ENCODE assay signal across 19 mouse cellular contexts in the genomic region with DNA sequence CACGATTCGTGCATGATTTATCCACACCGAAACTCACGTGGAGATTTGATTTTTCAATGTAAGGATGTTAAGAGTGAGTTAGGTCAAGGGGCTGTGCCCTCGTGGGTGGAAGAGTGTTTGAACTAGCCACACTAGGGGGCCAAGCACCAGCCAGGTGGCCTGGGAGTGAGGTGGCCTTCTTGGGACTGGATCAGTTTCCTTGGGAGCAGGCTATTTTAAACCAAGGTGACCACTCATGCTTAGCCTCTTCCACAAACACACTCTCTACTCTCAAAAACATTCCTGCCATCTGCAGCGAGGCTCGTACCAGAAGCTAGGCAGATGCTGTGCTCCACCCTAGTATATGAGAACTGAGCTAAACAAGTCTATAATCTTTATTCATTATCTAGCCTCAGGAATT. TPM values are rescaled to one million over a fixed set of nuclear protein-coding genes. Genes with fewer than 3 reads are reported as not detected.
DNase-seq lines count a peak whose midpoint lies in the region; ATAC-seq lines count a peak whose summit lies in the region.
"Had no signal": no experiment of that assay in that cellular context is flagged by ENCODE, and none has a peak within 500 bp of the region (broad histone marks: within the 10 kb centered on the region; RNA-seq: fewer than 3 reads in every experiment).

No protein-coding gene starts in this region.

- peak; percentile 17; the same call in 1 of the 2 replicates for ATAC-seq in frontal cortex, adult (ENCODE audit: low TSS enrichment)
- ATAC-seq in hindbrain, embryonic 12.5 days (ENCODE audit: low FRiP score), result no peak
- ATAC-seq in limb, embryonic 13.5 days (ENCODE audit: low FRiP score, low read depth), result no peak
- no peak for ATAC-seq in embryonic facial prominence, embryonic 14.5 days (ENCODE audit: low read depth)
- ATAC-seq: activated CD4-positive, CD25-positive, alpha-beta regulatory T cell, adult 4 months; intestine, postnatal 0 days; liver, embryonic 12.5 days; midbrain, embryonic 16.5 days had no signal

- H3K9ac ChIP-seq in hindbrain, embryonic 12.5 days, result no peak overlapping the region
- H3K9ac ChIP-seq in limb, embryonic 13.5 days, result no peak overlapping the region
- peak overlapping the region; percentile 26; the same call in 1 of the 2 replicates for H3K9ac ChIP-seq in embryonic facial prominence, embryonic 14.5 days (ENCODE audit: low read depth, low read length)
- H3K9ac ChIP-seq: liver, embryonic 12.5 days; lung, embryonic 15.5 days had no signal

- no peak overlapping the region for H3K4me3 ChIP-seq in hindbrain, embryonic 12.5 days
- H3K4me3 ChIP-seq in hindbrain, embryonic 10.5 days, result no peak overlapping the region
- no peak overlapping the region for H3K4me3 ChIP-seq in limb, embryonic 13.5 days
- H3K4me3 ChIP-seq in limb, embryonic 10.5 days, result no peak overlapping the region
- H3K4me3 ChIP-seq in embryonic facial prominence, embryonic 14.5 days (ENCODE audit: low read depth, low read length), result 0 out of 2 replicates have a peak overlapping the region, but pooled peaks have one; percentile 4
- H3K4me3 ChIP-seq: forebrain, embryonic 10.5 days; liver, embryonic 12.5 days; lung, embryonic 15.5 days had no signal

- H3K4me2 ChIP-seq in hindbrain, embryonic 12.5 days (replicated peaks), result peak overlapping the region; percentile 45; the same call in 1 of the 2 replicates
- peak overlapping the region; percentile 26; the same call in 1 of the 2 replicates for H3K4me2 ChIP-seq in limb, embryonic 13.5 days (replicated peaks)
- peak overlapping the region; percentile 40 for H3K4me2 ChIP-seq in embryonic facial prominence, embryonic 14.5 days (ENCODE audit: low read depth, low read length)
- H3K4me2 ChIP-seq: liver, embryonic 12.5 days had no signal

- 60% methylated on average over 7 of the region's 7 CpGs for WGBS in hindbrain, embryonic 12.5 days
- 56% methylated on average over 7 of the region's 7 CpGs for WGBS in hindbrain, embryonic 10.5 days
- WGBS in limb, embryonic 13.5 days, result 46% methylated on average over 7 of the region's 7 CpGs
- 62% methylated on average over 7 of the region's 7 CpGs for WGBS in limb, embryonic 10.5 days
- WGBS in embryonic facial prominence, embryonic 14.5 days, result 33% methylated on average over 7 of the region's 7 CpGs

- no peak overlapping the region for H3K27ac ChIP-seq in hindbrain, embryonic 12.5 days
- H3K27ac ChIP-seq in hindbrain, embryonic 10.5 days, result no peak overlapping the region
- H3K27ac ChIP-seq in limb, embryonic 13.5 days, result no peak overlapping the region
- no peak overlapping the region for H3K27ac ChIP-seq in limb, embryonic 10.5 days
- no peak overlapping the region for H3K27ac ChIP-seq in embryonic facial prominence, embryonic 14.5 days (replicated peaks; ENCODE audit: low read depth, low read length)
- H3K27ac ChIP-seq: forebrain, embryonic 10.5 days; gastrocnemius, adult 2 months; liver, embryonic 12.5 days; lung, embryonic 15.5 days had no signal

- DNase-seq in frontal cortex, adult 2 months (ENCODE audit: extremely low spot score in 1 of 2, low spot score in 1 of 2), result no peak
- DNase-seq in hindbrain, embryonic 10.5 days (ENCODE audit: low spot score), result no peak
- no peak for DNase-seq in limb, embryonic 10.5 days (ENCODE audit: low spot score)
- no peak for DNase-seq in embryonic facial prominence, embryonic 14.5 days (ENCODE audit: low spot score)
- no peak for DNase-seq in layer of hippocampus, adult 8-10 months (ENCODE audit: low spot score in 2 of 2)
- DNase-seq: adrenal gland, postnatal 25 days; cerebellum, adult 9-11 months; gastrocnemius, adult 2 months; heart, postnatal 36 days; thymus, postnatal 4 days had no signal

- H3K27me3 ChIP-seq in hindbrain, embryonic 12.5 days, result no peaks in the 10 kb centered on the region
- no peaks in the 10 kb centered on the region for H3K27me3 ChIP-seq in hindbrain, embryonic 10.5 days (ENCODE audit: insufficient read depth, poor library complexity, severe bottlenecking)
- H3K27me3 ChIP-seq in limb, embryonic 13.5 days, result no peaks in the 10 kb centered on the region
- H3K27me3 ChIP-seq in limb, embryonic 10.5 days (ENCODE audit: low read depth, poor library complexity, severe bottlenecking), result no peaks in the 10 kb centered on the region
- H3K27me3 ChIP-seq in embryonic facial prominence, embryonic 14.5 days (replicated peaks; ENCODE audit: control insufficient read depth, insufficient read depth, low read length), result no peaks in the 10 kb centered on the region
- H3K27me3 ChIP-seq: lung, embryonic 15.5 days had no signal

- H3K4me1 ChIP-seq in hindbrain, embryonic 12.5 days, result peaks cover 7% of the 10 kb centered on the region; the same call in 1 of the 2 replicates
- peaks cover 14% of the 10 kb centered on the region for H3K4me1 ChIP-seq in hindbrain, embryonic 10.5 days (replicated peaks)
- peaks cover 31% of the 10 kb centered on the region for H3K4me1 ChIP-seq in limb, embryonic 13.5 days
- H3K4me1 ChIP-seq in limb, embryonic 10.5 days, result peaks cover 10% of the 10 kb centered on the region; the same call in 1 of the 2 replicates
- H3K4me1 ChIP-seq in embryonic facial prominence, embryonic 14.5 days (ENCODE audit: control insufficient read depth, insufficient read depth, low read length), result peaks cover 6% of the 10 kb centered on the region; the same call in 1 of the 2 replicates
- H3K4me1 ChIP-seq: lung, embryonic 15.5 days had no signal

- no peaks in the 10 kb centered on the region for H3K9me3 ChIP-seq in hindbrain, embryonic 12.5 days (replicated peaks)
- no peaks in the 10 kb centered on the region for H3K9me3 ChIP-seq in hindbrain, embryonic 10.5 days
- no peaks in the 10 kb centered on the region for H3K9me3 ChIP-seq in limb, embryonic 13.5 days
- H3K9me3 ChIP-seq in limb, embryonic 10.5 days (replicated peaks), result no peaks in the 10 kb centered on the region
- no peaks in the 10 kb centered on the region for H3K9me3 ChIP-seq in embryonic facial prominence, embryonic 14.5 days (ENCODE audit: control insufficient read depth, low read length)
- H3K9me3 ChIP-seq: forebrain, embryonic 10.5 days; liver, embryonic 12.5 days; lung, embryonic 15.5 days had no signal

- no peaks in the 10 kb centered on the region for H3K36me3 ChIP-seq in hindbrain, embryonic 12.5 days
- no peaks in the 10 kb centered on the region for H3K36me3 ChIP-seq in hindbrain, embryonic 10.5 days
- no peaks in the 10 kb centered on the region for H3K36me3 ChIP-seq in limb, embryonic 13.5 days
- no peaks in the 10 kb centered on the region for H3K36me3 ChIP-seq in limb, embryonic 10.5 days
- H3K36me3 ChIP-seq in embryonic facial prominence, embryonic 14.5 days (ENCODE audit: control insufficient read depth, insufficient read depth, low read length), result no peaks in the 10 kb centered on the region
- H3K36me3 ChIP-seq: forebrain, embryonic 10.5 days; liver, embryonic 12.5 days; lung, embryonic 15.5 days had no signal

RNA-seq across cellular contexts. Expression of a gene that starts 27.8 kb away (rescaled TPM):
- 44.9 and 47.1 TPM in 2 replicates for polyA plus RNA-seq in frontal cortex, adult 2 months (2012; rRNA removed)
- polyA plus RNA-seq in hindbrain, embryonic 12.5 days (2016; fragmentation: Nextera tagmentation; extraction: Ambion mirVana), result 41.1 and 42.0 TPM in 2 replicates
- 19.1 and 27.5 TPM in 2 replicates for polyA plus RNA-seq in hindbrain, embryonic 10.5 days (2016; fragmentation: Nextera tagmentation; extraction: Ambion mirVana)
- 30.6 and 34.5 TPM in 2 replicates for polyA plus RNA-seq in limb, embryonic 13.5 days (2015; fragmentation: Nextera tagmentation; extraction: Ambion mirVana)
- polyA plus RNA-seq in limb, embryonic 10.5 days (2016; fragmentation: Nextera tagmentation; extraction: Ambion mirVana), result 27.6 and 28.0 TPM in 2 replicates
- 29.9 and 33.0 TPM in 2 replicates for polyA plus RNA-seq in embryonic facial prominence, embryonic 14.5 days (2014; fragmentation: Nextera tagmentation; extraction: Ambion mirVana)
- total RNA-seq in layer of hippocampus, adult 8-10 months (2022), result 10 to 100 TPM; 68.5 to 79.4 (median 77.8) TPM
